Mouse (Mus musculus): ENCODE measurements around the gene Ucp3. TPM values are rescaled to one million over a fixed set of nuclear protein-coding genes. Genes with fewer than 3 reads are reported as not detected.

The Ucp3 gene
- polyA plus RNA-seq, 1 experiment from 2014 or later: not detected

DNA sequence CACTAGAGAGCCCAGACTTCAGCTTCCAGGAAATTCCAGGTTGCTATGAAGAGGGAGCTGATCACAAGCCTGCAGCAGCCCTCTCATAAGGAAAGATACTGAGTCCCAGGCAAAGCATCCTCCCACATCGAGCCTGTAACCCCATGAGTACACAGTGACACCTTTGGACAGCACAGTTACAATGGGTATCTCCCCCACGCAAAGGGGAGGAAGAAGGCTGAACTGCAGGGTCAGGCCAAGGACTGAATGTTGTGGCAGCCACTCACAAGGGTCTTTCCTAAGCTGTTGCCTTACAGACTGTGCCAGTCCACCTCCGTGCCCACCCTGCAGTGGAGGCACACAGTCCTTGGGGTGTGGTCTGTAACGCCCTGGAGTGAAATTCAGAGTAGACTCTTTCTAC is 33.7 kb downstream of the Ucp3 start:
- 72% methylated on average over 4 of the region's 4 CpGs for WGBS
- Histone ChIP-seq H3K27me3 (ENCODE audit: control insufficient read depth, insufficient read depth, low read length) (no peaks in the 10 kb centered on the region), H3K4me3 (ENCODE audit: low read depth, low read length) (no peak overlapping the region), H3K9me3 (ENCODE audit: control insufficient read depth, low read length) (no peaks in the 10 kb centered on the region), H3K9ac (ENCODE audit: low read length) (no peak overlapping the region), H3K36me3 (ENCODE audit: control insufficient read depth, insufficient read depth, low read length) (no peaks in the 10 kb centered on the region), H3K4me1 (ENCODE audit: control insufficient read depth, insufficient read depth, low read length) (peaks cover 3% of the 10 kb centered on the region; the same call in 1 of the 2 replicates), H3K27ac (replicated peaks; ENCODE audit: low read depth, low read length) (no peak overlapping the region), H3K4me2 (ENCODE audit: low read depth, severe bottlenecking) (no peak overlapping the region)
- no peak for DNase-seq (ENCODE audit: low spot score)
- ATAC-seq (ENCODE audit: insufficient number of reproducible peaks, low FRiP score, low TSS enrichment, low read depth): no peak

DNA sequence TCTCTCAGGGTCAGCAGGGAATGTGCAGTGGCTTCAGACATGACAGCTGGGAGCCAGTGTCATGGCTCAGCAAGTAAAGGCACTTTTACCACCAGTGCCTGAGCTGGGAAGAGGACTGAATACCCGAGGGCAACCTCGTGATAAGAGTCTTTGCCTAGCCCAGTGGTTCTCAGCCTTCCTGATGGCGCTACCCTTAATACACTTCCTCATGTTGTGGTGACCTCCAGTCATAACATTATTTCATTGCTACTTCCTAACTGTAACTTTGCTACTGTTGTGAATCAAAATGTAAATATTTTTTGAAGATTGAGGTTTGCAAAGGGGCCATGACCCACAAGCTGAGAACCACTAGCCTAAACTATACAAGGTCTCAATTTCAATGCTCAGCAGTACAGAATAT is 35.9 kb downstream of the Ucp3 start:
- Histone ChIP-seq H3K27me3 (ENCODE audit: control insufficient read depth, insufficient read depth, low read length) (no peaks in the 10 kb centered on the region), H3K9me3 (ENCODE audit: control insufficient read depth, low read length) (no peaks in the 10 kb centered on the region), H3K4me3 (ENCODE audit: low read depth, low read length) (no peak overlapping the region), H3K27ac (replicated peaks; ENCODE audit: low read depth, low read length) (no peak overlapping the region), H3K4me2 (ENCODE audit: low read depth, severe bottlenecking) (no peak overlapping the region), H3K36me3 (ENCODE audit: control insufficient read depth, insufficient read depth, low read length) (no peaks in the 10 kb centered on the region), H3K4me1 (ENCODE audit: control insufficient read depth, insufficient read depth, low read length) (peaks cover 3% of the 10 kb centered on the region; the same call in 1 of the 2 replicates), H3K9ac (ENCODE audit: low read length) (no peak overlapping the region)
- ATAC-seq (ENCODE audit: insufficient number of reproducible peaks, low FRiP score, low TSS enrichment, low read depth) (no peak), DNase-seq (ENCODE audit: low spot score) (no peak)
- 65% methylated on average over 3 of the region's 3 CpGs for WGBS

DNA sequence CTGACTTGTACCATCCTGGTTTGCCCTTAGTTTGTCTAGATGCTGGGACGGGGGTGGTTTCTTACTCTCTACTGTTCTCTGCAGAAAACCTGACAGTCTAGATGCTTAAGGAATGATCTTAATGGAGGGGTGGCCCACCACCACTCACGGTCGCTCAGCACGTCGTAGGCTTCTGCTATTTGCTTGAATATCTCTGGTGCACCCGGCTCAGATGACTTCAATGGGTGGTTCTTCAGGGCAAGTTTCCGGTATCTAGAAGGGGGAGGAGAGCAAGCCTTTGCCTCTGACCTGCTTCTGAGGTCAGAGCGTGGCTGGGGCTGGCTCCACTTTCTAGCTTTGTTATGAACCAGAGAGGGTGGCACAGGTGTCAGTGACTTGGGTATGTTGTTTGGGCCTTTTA is 38.8 kb downstream of the Ucp3 start:
- no peak for ATAC-seq (ENCODE audit: insufficient number of reproducible peaks, low FRiP score, low TSS enrichment, low read depth)
- 77% methylated on average over 8 of the region's 8 CpGs for WGBS
- no peak overlapping the region for H3K9ac ChIP-seq (ENCODE audit: low read length)
- H3K27me3 ChIP-seq (ENCODE audit: control insufficient read depth, insufficient read depth, low read length): no peaks in the 10 kb centered on the region
- no peak overlapping the region for H3K4me2 ChIP-seq (ENCODE audit: low read depth, severe bottlenecking)
- peaks cover 3% of the 10 kb centered on the region; the same call in 1 of the 2 replicates for H3K4me1 ChIP-seq (ENCODE audit: control insufficient read depth, insufficient read depth, low read length)
- no peak for DNase-seq (ENCODE audit: low spot score)
- no peak overlapping the region for H3K4me3 ChIP-seq (ENCODE audit: low read depth, low read length)
- H3K27ac ChIP-seq (replicated peaks; ENCODE audit: low read depth, low read length): no peak overlapping the region
- no peaks in the 10 kb centered on the region for H3K36me3 ChIP-seq (ENCODE audit: control insufficient read depth, insufficient read depth, low read length)
- H3K9me3 ChIP-seq (ENCODE audit: control insufficient read depth, low read length): no peaks in the 10 kb centered on the region

DNA sequence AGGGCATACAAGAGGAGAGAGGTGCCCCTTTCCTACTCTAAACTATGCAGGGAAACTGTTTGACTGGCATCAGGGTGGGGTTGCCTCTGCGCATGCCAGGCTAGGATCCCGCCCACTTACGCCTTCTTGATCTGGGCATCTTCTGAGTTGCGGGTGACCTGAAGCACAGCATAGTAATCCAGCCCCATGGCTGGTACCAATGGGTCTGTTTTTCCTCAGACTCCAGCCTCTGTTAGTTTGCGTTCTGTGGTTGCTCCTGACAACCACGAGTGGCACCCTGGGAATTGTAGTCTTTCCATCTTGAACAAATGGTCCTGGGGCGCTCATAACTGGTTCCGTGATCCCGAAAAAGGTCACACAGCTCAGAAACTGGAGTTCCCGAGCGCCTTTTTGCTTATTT is 41.8 kb downstream of the Ucp3 start, which contains the start of gene Dnajb13:
Gene Dnajb13, minus strand, starts transcription at position 388 of the 400 bp plus-strand sequence.
- H3K4me1 ChIP-seq (ENCODE audit: control insufficient read depth, insufficient read depth, low read length): no peaks in the 10 kb centered on the region
- no peaks in the 10 kb centered on the region for H3K27me3 ChIP-seq (ENCODE audit: control insufficient read depth, insufficient read depth, low read length)
- H3K36me3 ChIP-seq (ENCODE audit: control insufficient read depth, insufficient read depth, low read length): no peaks in the 10 kb centered on the region
- DNase-seq (ENCODE audit: low spot score): no peak
- H3K27ac ChIP-seq (replicated peaks; ENCODE audit: low read depth, low read length): no peak within 1 kb of the TSS
- no peak within 1 kb of the TSS for H3K9ac ChIP-seq (ENCODE audit: low read length)
- H3K4me2 ChIP-seq (ENCODE audit: low read depth, severe bottlenecking): no peak within 1 kb of the TSS
- H3K4me3 ChIP-seq (ENCODE audit: low read depth, low read length): no peak within 1 kb of the TSS
- ATAC-seq (ENCODE audit: insufficient number of reproducible peaks, low FRiP score, low TSS enrichment, low read depth): no peak
- 49% methylated on average over 11 of the region's 11 CpGs for WGBS
- H3K9me3 ChIP-seq (ENCODE audit: control insufficient read depth, low read length): no peaks in the 10 kb centered on the region

DNA sequence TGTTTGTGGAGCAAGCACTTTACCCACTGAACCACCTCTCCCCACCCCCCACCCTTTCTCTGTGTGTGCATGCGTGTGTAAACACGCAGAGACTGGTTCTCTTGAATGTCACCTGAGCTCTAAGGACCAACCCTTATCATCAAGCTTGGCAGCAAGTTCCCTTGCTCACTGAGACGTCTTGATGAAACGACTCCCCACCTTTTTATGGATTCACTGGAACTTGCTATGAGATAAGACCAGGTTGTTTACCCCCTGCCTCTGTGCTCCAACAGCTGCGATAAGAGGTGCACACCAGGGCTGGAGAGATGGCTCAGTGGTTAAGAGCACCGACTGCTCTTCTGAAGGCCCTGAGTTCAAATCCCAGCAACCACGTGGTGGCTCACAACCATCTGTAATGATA is 47.4 kb downstream of the Ucp3 start:
- Histone ChIP-seq H3K4me2 (ENCODE audit: low read depth, severe bottlenecking) (no peak overlapping the region), H3K27ac (replicated peaks; ENCODE audit: low read depth, low read length) (no peak overlapping the region), H3K9me3 (ENCODE audit: control insufficient read depth, low read length) (no peaks in the 10 kb centered on the region), H3K27me3 (ENCODE audit: control insufficient read depth, insufficient read depth, low read length) (no peaks in the 10 kb centered on the region), H3K4me3 (ENCODE audit: low read depth, low read length) (no peak overlapping the region), H3K4me1 (ENCODE audit: control insufficient read depth, insufficient read depth, low read length) (no peaks in the 10 kb centered on the region), H3K36me3 (ENCODE audit: control insufficient read depth, insufficient read depth, low read length) (no peaks in the 10 kb centered on the region), H3K9ac (ENCODE audit: low read length) (no peak overlapping the region)
- ATAC-seq (ENCODE audit: insufficient number of reproducible peaks, low FRiP score, low TSS enrichment, low read depth) (no peak), DNase-seq (ENCODE audit: low spot score) (no peak)
- 60% methylated on average over 7 of the region's 7 CpGs for WGBS

DNA sequence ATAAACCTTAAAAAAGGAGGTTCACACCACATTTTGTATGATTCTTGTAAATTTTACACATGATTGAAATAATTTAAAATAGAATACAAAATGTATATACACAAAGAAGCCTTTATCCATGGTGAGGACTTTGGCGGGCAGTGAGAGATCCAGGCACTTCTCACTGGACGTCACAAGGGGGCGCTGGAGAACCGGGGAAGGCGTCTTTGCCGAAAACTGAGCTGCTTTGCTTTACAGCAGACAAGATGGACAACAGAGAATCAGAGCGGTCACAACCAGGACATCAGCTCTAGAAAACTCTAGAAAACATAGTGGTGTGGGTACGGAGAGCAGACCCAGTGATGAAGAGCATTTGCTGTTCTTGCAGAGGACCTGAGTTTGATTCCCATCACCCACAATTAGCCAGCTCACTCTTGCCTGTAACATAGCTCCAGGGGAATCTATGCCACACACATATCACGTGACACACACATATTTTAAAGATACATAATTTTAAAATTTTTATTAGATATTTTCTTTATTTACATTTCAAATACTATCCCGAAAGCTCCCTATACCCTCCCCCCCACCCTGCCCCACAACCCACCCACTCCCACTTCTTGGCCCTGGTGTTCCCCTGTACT is 48.0 kb downstream of the Ucp3 start:
- no peaks in the 10 kb centered on the region for H3K4me1 ChIP-seq (ENCODE audit: control insufficient read depth, insufficient read depth, low read length)
- 0 out of 2 replicates have a peak, but pooled peaks have one; percentile 9 for ATAC-seq (ENCODE audit: insufficient number of reproducible peaks, low FRiP score, low TSS enrichment, low read depth)
- no peak overlapping the region for H3K27ac ChIP-seq (replicated peaks; ENCODE audit: low read depth, low read length)
- no peak overlapping the region for H3K9ac ChIP-seq (ENCODE audit: low read length)
- no peaks in the 10 kb centered on the region for H3K9me3 ChIP-seq (ENCODE audit: control insufficient read depth, low read length)
- 25% methylated on average over 10 of the region's 10 CpGs for WGBS
- H3K4me2 ChIP-seq (ENCODE audit: low read depth, severe bottlenecking): peak overlapping the region; percentile 24; the same call in 1 of the 2 replicates
- no peaks in the 10 kb centered on the region for H3K27me3 ChIP-seq (ENCODE audit: control insufficient read depth, insufficient read depth, low read length)
- H3K4me3 ChIP-seq (ENCODE audit: low read depth, low read length): no peak overlapping the region
- DNase-seq (ENCODE audit: low spot score): peak; percentile 93
- no peaks in the 10 kb centered on the region for H3K36me3 ChIP-seq (ENCODE audit: control insufficient read depth, insufficient read depth, low read length)

DNA sequence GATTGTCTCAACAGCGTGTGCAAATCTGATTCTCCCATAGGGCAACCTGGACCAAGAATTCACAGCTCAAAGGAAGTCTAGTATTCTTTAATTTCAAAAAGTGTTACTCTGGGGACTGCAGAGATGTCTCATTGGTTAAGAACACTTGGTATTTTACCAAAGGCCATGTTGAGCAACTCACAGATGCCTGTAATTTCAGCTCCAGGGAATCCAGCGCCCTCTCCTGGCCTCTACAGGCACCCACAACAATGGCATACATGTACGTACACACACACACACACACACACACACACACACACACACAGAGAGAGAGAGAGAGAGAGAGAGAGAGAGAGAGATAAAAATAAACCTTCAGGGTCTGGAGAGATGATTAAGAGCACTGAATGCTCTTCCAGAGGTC is 49.4 kb downstream of the Ucp3 start:
- Histone ChIP-seq H3K4me1 (ENCODE audit: control insufficient read depth, insufficient read depth, low read length) (no peaks in the 10 kb centered on the region), H3K27ac (replicated peaks; ENCODE audit: low read depth, low read length) (no peak overlapping the region), H3K9ac (ENCODE audit: low read length) (no peak overlapping the region), H3K4me2 (ENCODE audit: low read depth, severe bottlenecking) (no peak overlapping the region), H3K4me3 (ENCODE audit: low read depth, low read length) (no peak overlapping the region), H3K36me3 (ENCODE audit: control insufficient read depth, insufficient read depth, low read length) (no peaks in the 10 kb centered on the region), H3K9me3 (ENCODE audit: control insufficient read depth, low read length) (no peaks in the 10 kb centered on the region), H3K27me3 (ENCODE audit: control insufficient read depth, insufficient read depth, low read length) (no peaks in the 10 kb centered on the region)
- ATAC-seq (ENCODE audit: insufficient number of reproducible peaks, low FRiP score, low TSS enrichment, low read depth): no peak
- DNase-seq (ENCODE audit: low spot score): no peak
- 80% methylated on average over 3 of the region's 3 CpGs for WGBS

DNA sequence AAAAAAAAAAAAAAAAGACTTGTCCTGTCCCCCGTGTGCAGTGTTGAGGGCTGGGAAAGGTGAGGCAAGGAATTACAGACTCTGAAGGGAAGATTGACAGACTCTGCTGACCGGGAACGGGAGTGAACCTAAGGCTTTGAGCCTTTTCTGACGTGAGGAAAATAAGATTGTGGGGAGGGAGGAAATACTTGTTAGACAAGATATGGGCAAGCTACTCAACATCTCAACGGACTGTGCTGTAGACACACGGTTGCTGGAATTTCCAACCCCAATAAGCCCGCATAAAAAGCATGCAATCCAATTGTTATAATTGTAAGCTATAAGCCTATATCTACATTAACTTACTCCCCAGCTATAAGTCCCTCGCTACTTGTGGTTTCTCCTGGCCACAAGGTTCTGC is 51.9 kb downstream of the Ucp3 start:
- WGBS: 75% methylated on average over 8 of the region's 8 CpGs
- no peak for DNase-seq (ENCODE audit: low spot score)
- Histone ChIP-seq H3K27ac (replicated peaks; ENCODE audit: low read depth, low read length) (no peak overlapping the region), H3K36me3 (ENCODE audit: control insufficient read depth, insufficient read depth, low read length) (no peaks in the 10 kb centered on the region), H3K4me2 (ENCODE audit: low read depth, severe bottlenecking) (no peak overlapping the region), H3K9me3 (ENCODE audit: control insufficient read depth, low read length) (no peaks in the 10 kb centered on the region), H3K9ac (ENCODE audit: low read length) (no peak overlapping the region), H3K4me3 (ENCODE audit: low read depth, low read length) (no peak overlapping the region), H3K27me3 (ENCODE audit: control insufficient read depth, insufficient read depth, low read length) (no peaks in the 10 kb centered on the region), H3K4me1 (ENCODE audit: control insufficient read depth, insufficient read depth, low read length) (no peaks in the 10 kb centered on the region)
- no peak for ATAC-seq (ENCODE audit: insufficient number of reproducible peaks, low FRiP score, low TSS enrichment, low read depth)

DNA sequence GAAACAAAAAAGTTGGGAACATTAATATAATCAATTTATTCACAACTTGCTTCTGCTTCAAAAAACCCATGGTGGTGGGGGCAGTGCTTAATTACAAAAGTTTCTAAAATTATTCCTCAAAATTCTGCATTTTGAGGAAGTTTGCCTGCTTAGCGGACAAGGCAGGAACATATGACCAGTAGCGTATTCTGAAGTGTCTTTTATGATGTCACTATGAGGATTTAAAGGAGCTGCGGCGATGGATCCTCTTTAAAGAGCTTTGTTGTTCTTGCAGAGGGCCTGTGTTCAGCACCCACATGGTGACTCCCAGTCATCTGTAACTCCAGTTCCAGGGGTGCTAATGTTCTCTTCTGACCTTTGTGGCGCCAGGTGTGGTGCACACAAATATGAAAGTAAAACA is 58.0 kb downstream of the Ucp3 start:
- H3K9me3 ChIP-seq (ENCODE audit: control insufficient read depth, low read length): no peaks in the 10 kb centered on the region
- DNase-seq (ENCODE audit: low spot score): no peak
- no peaks in the 10 kb centered on the region for H3K27me3 ChIP-seq (ENCODE audit: control insufficient read depth, insufficient read depth, low read length)
- H3K9ac ChIP-seq (ENCODE audit: low read length): no peak overlapping the region
- WGBS: 92% methylated on average over 5 of the region's 5 CpGs
- ATAC-seq (ENCODE audit: insufficient number of reproducible peaks, low FRiP score, low TSS enrichment, low read depth): no peak
- no peak overlapping the region for H3K4me3 ChIP-seq (ENCODE audit: low read depth, low read length)
- no peaks in the 10 kb centered on the region for H3K36me3 ChIP-seq (ENCODE audit: control insufficient read depth, insufficient read depth, low read length)
- no peak overlapping the region for H3K27ac ChIP-seq (replicated peaks; ENCODE audit: low read depth, low read length)
- H3K4me1 ChIP-seq (ENCODE audit: control insufficient read depth, insufficient read depth, low read length): no peaks in the 10 kb centered on the region
- no peak overlapping the region for H3K4me2 ChIP-seq (ENCODE audit: low read depth, severe bottlenecking)

All from limb, embryonic 11.5 days (tissue).